Mouse (Mus musculus): Measurements from ENCODE around the gene Lysmd4.

GRCm38 (mm10) chr7:67230640-67231140, 8.3 kb downstream of the Lysmd4 start:
- TF ChIP-seq CTCF (IDR thresholded peaks at IDR 0.05; ENCODE audit: low read depth) (no peak), EP300 (IDR thresholded peaks at IDR 0.05; ENCODE audit: low read depth) (no peak)

Measured in liver, postnatal 0 days (tissue).